Mouse (Mus musculus) ES-E14 (cell line): ENCODE data around the gene Iqca. TPM values are rescaled to one million over a fixed set of nuclear protein-coding genes. Genes with fewer than 3 reads are reported as not detected.

Experiments
- DNase-seq: peaks from one replicate; pipeline ENCODE4 v3.0.0-alpha.2; 2013; ENCODE audit warnings: low read depth, low spot score
- H3K27ac ChIP-seq: 2 replicates; pipeline ENCODE4 v1.5.1; 2012; ENCODE audit warnings: low read depth, mild to moderate bottlenecking, low read length, moderate library complexity, mixed read lengths; ENCODE audit not compliant: poor library complexity, insufficient read depth, severe bottlenecking
- H3K36me3 ChIP-seq: 2 replicates; pipeline ENCODE4 v1.6.1; 2012; ENCODE audit warnings: mild to moderate bottlenecking, low read length, moderate library complexity, mixed read lengths; ENCODE audit not compliant: control insufficient read depth, poor library complexity, insufficient read depth, severe bottlenecking
- H3K4me1 ChIP-seq, 2 experiments: fragments of 150-350 bp in 1 of 2; sonication (generic) in 1 of 2; 2 replicates each; pipeline ENCODE4 v1.6.1; 2012; ENCODE audit warnings: low read length in 2 of 2, mild to moderate bottlenecking in 1 of 2, mixed read lengths in 1 of 2; ENCODE audit not compliant: control insufficient read depth in 2 of 2, insufficient read depth in 2 of 2, poor library complexity in 1 of 2
- H3K4me3 ChIP-seq, 2 experiments: fragments of 150-350 bp in 1 of 2; sonication (generic) in 1 of 2; 2 replicates each; pipeline ENCODE4 v1.5.1; 2012; ENCODE audit warnings: low read length in 2 of 2, low read depth in 1 of 2, mild to moderate bottlenecking in 1 of 2, mixed read lengths in 1 of 2; ENCODE audit not compliant: insufficient read depth in 1 of 2, poor library complexity in 1 of 2, severe bottlenecking in 1 of 2
- H3K9ac ChIP-seq: 2 replicates; pipeline ENCODE4 v1.6.1; 2012; ENCODE audit warnings: low read depth, mild to moderate bottlenecking, low read length, mixed read lengths; ENCODE audit not compliant: poor library complexity, insufficient read depth, severe bottlenecking
- H3K9me3 ChIP-seq: fragments of 150-350 bp; sonication (generic); 2 replicates; pipeline ENCODE4 v1.6.1; 2012; ENCODE audit warnings: low read depth, mild to moderate bottlenecking, low read length; ENCODE audit not compliant: control insufficient read depth, insufficient read depth
- CHD2 ChIP-seq: IDR thresholded peaks from 2 replicates; pipeline ENCODE4 v1.6.1; 2014; ENCODE audit warnings: mild to moderate bottlenecking, low read depth, low read length, inconsistent platforms
- HCFC1 ChIP-seq: IDR thresholded peaks from 2 replicates; pipeline ENCODE4 v1.6.1; 2012; ENCODE audit warnings: low read length, inconsistent platforms, borderline replicate concordance; ENCODE audit not compliant: insufficient read depth
- MAFK ChIP-seq: IDR thresholded peaks from 2 replicates; pipeline ENCODE4 v1.6.1; 2014; ENCODE audit warnings: mild to moderate bottlenecking, low read depth, low read length, inconsistent platforms; ENCODE audit not compliant: insufficient read depth
- ZC3H11A ChIP-seq: IDR thresholded peaks from 2 replicates; pipeline ENCODE4 v1.6.1; 2012; ENCODE audit warnings: low read depth, mild to moderate bottlenecking, inconsistent platforms, low read length, borderline replicate concordance
- ZNF384 ChIP-seq: IDR thresholded peaks from 2 replicates; pipeline ENCODE4 v1.6.1; 2012; ENCODE audit warnings: low read depth, low read length, inconsistent platforms
- in situ Hi-C, 2 experiments: fragments of 600-800 bp; cut with MboI; formaldehyde crosslinking; loops; one replicate each; pipeline ENCODE4 v1.15.1; 2025; ENCODE audit warnings: low sequenced_read_pairs in 2 of 2, inconsistent platforms in 1 of 2; ENCODE audit not compliant: unreplicated experiment in 2 of 2
- total RNA-seq: library from RNA; depleted of rRNA; stranded (reverse); fragments of 300-350 nt; gene quantifications from 2 replicates; pipeline ENCODE4 v1.2.3, GENCODE M21; 2012

Iqca gene
- total RNA-seq, 1 experiment: 0.27 TPM

GRCm38 (mm10) chr1:90189046-90189445 lies 35.8 kb upstream of the Iqca start:
- H3K4me3 ChIP-seq: no peak overlapping the region
- DNase-seq: no peak
- in situ Hi-C loops: no loop called here
- H3K27ac ChIP-seq: no peak overlapping the region
- peaks cover 0 to 2% of the 10 kb centered on the region in 2 experiments; a peak in 1 of 4 replicates for H3K4me1 ChIP-seq
- TF ChIP-seq ZC3H11A: no peak
- TF ChIP-seq MAFK: no peak
- no peak for TF ChIP-seq CHD2
- H3K9me3 ChIP-seq: no peaks in the 10 kb centered on the region
- no peaks in the 10 kb centered on the region for H3K36me3 ChIP-seq
- no peak overlapping the region for H3K9ac ChIP-seq

- DNase-seq: no peak
- Histone ChIP-seq H3K4me3 (no peak overlapping the region), H3K36me3 (no peaks in the 10 kb centered on the region), H3K9ac (no peak overlapping the region), H3K4me1 (peaks cover 0 to 2% of the 10 kb centered on the region in 2 experiments; a peak in 1 of 4 replicates), H3K9me3 (no peaks in the 10 kb centered on the region), H3K27ac (no peak overlapping the region)
- TF ChIP-seq ZC3H11A: no peak
- in situ Hi-C loops: no loop called here
These were observed 33.7 kb upstream of the Iqca start for GRCm38 (mm10) chr1:90186874-90187273.

- no peak for TF ChIP-seq ZNF384
- DNase-seq: no peak
- Histone ChIP-seq H3K9me3 (no peaks in the 10 kb centered on the region), H3K36me3 (no peaks in the 10 kb centered on the region), H3K4me1 (peaks cover 0 to 2% of the 10 kb centered on the region in 2 experiments; a peak in 1 of 4 replicates), H3K9ac (no peak overlapping the region), H3K4me3 (no peak overlapping the region), H3K27ac (no peak overlapping the region)
- in situ Hi-C loops: no loop called here
These were observed 33.0 kb upstream of the Iqca start for GRCm38 (mm10) chr1:90186173-90186572.

GRCm38 (mm10) chr1:90183602-90184001 lies 30.4 kb upstream of the Iqca start:
- TF ChIP-seq HCFC1 (no peak), ZC3H11A (no peak), ZNF384 (no peak), CHD2 (no peak), MAFK (no peak)

GRCm38 (mm10) chr1:90182521-90182920 lies 29.3 kb upstream of the Iqca start:
- Histone ChIP-seq H3K4me1 (no peaks in the 10 kb centered on the region), H3K9ac (no peak overlapping the region), H3K4me3 (no peak overlapping the region), H3K36me3 (no peaks in the 10 kb centered on the region), H3K9me3 (no peaks in the 10 kb centered on the region), H3K27ac (no peak overlapping the region)
- TF ChIP-seq ZC3H11A (no peak), ZNF384 (no peak), HCFC1 (no peak), MAFK (no peak), CHD2 (no peak)
- in situ Hi-C loops: no loop called here
- no peak for DNase-seq

More at GRCm38 (mm10) chr1:90183602-90184001, 30.4 kb upstream of the Iqca start:
- H3K4me1 ChIP-seq: no peaks in the 10 kb centered on the region
- in situ Hi-C loops: no loop called here
- DNase-seq: no peak
- H3K9me3 ChIP-seq: no peaks in the 10 kb centered on the region
- no peak overlapping the region for H3K4me3 ChIP-seq
- H3K9ac ChIP-seq: no peak overlapping the region
- H3K36me3 ChIP-seq: no peaks in the 10 kb centered on the region
- no peak overlapping the region for H3K27ac ChIP-seq
